Mouse (Mus musculus): ENCODE results near the gene Krtap10-10. TPM values are rescaled to one million over a fixed set of nuclear protein-coding genes. Genes with fewer than 3 reads are reported as not detected.

Krtap10-10 gene
- total RNA-seq, 2 experiments from 2014 or later = not detected

- no peak for DNase-seq (ENCODE audit: low spot score in 2 of 2)
Measured at GRCm38 (mm10) chr10:77864762-77865143, 29.0 kb downstream of the Krtap10-10 start.

- no peak for DNase-seq (ENCODE audit: low spot score in 2 of 2)
Measured at GRCm38 (mm10) chr10:77867546-77867945, 31.8 kb downstream of the Krtap10-10 start.

GRCm38 (mm10) chr10:77869651-77870050 is 33.9 kb downstream of the Krtap10-10 start:
- DNase-seq (ENCODE audit: low spot score in 2 of 2) = no peak

DNA sequence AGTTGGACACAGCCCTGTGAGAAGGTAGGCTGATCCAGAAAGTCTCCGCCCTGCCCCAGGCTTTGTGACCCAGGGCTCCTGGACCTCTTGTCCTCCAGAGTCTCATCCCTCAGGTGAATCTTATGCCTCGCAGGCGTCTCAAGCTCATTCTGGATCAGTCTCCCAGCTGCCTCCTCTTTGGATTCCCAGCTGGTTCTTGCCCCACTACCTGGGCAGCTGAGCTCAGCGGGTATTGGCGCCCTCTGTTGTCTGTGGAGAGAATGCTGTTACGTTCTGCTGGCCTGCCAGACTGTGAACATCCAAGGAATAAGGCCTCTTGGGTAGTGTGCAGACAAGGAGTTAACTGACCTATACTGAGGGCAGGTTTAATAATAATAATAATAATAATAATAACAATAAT is 43.2 kb downstream of the Krtap10-10 start:
- peak; percentile 46 to 56 for DNase-seq (ENCODE audit: low spot score in 2 of 2)

- DNase-seq (ENCODE audit: low spot score in 2 of 2) = no peak
Measured at GRCm38 (mm10) chr10:77880305-77880704, 44.6 kb downstream of the Krtap10-10 start.

DNA sequence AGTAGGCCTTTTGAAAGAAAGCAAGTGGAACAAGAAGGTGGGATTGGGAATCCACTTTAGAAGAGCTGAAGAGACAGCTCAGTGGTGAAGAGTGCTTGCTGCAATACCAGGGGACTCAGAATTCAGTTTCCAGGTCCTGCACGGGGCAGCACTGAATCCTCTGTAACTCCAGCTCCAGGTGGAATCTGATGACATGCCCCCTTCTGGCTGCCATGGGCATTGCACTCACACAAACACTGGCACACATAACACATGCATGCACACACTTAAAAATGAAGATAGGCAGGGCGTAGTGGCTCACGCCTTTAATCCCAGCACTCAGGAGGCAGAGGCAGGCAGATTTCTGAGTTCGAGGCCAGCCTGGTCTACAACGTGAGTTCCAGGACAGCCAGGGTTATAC is 46.8 kb downstream of the Krtap10-10 start:
- no peak for DNase-seq (ENCODE audit: low spot score in 2 of 2)

GRCm38 (mm10) chr10:77886007-77886747 is 50.4 kb downstream of the Krtap10-10 start:
- DNase-seq (ENCODE audit: low spot score in 2 of 2) = no peak

Other genes with a start within 250 kb of the Krtap10-10 start
- 100 to 1,000 TPM; 165 to 172 TPM for gene Sumo3, start 229.8 kb upstream of the Krtap10-10 start, total RNA-seq (2021)
- gene Gm49325, start 229.8 kb upstream of the Krtap10-10 start, total RNA-seq (2021) = 10 to 100 TPM; 12.9 to 13.0 TPM
- 10 to 100 TPM; 46.1 to 53.8 TPM for gene Ube2g2, start 213.7 kb upstream of the Krtap10-10 start, total RNA-seq (2021)
- under 1 TPM; 0.14 to 0.19 TPM for gene Tspear, start 149.4 kb upstream of the Krtap10-10 start, total RNA-seq (2021)
- gene Gm19402, start 145.2 kb upstream of the Krtap10-10 start, total RNA-seq (2021) = not detected
- not detected for gene Gm9508, start 138.7 kb upstream of the Krtap10-10 start, total RNA-seq (2021)
- not detected for gene Gm10272, start 129.3 kb upstream of the Krtap10-10 start, total RNA-seq (2021)
- gene Gm10024, start 124.5 kb upstream of the Krtap10-10 start, total RNA-seq (2021) = not detected
- not detected for gene Gm10142, start 120.1 kb upstream of the Krtap10-10 start, total RNA-seq (2021)
- gene Krtap12-1, start 115.3 kb upstream of the Krtap10-10 start, total RNA-seq (2021) = not detected
- gene Gm10100, start 109.5 kb upstream of the Krtap10-10 start, total RNA-seq (2021) = not detected
- not detected for gene Gm18596, start 93.3 kb upstream of the Krtap10-10 start, total RNA-seq (2021)
- not detected for gene Gm9736, start 84.6 kb upstream of the Krtap10-10 start, total RNA-seq (2021)
- not detected for gene Gm3233, start 76.3 kb upstream of the Krtap10-10 start, total RNA-seq (2021)
- not detected for gene Gm3238, start 64.6 kb upstream of the Krtap10-10 start, total RNA-seq (2021)
- not detected for gene Gm7138, start 59.0 kb upstream of the Krtap10-10 start, total RNA-seq (2021)
- not detected for gene Gm3250, start 53.4 kb upstream of the Krtap10-10 start, total RNA-seq (2021)
- not detected for gene Gm7137, start 47.7 kb upstream of the Krtap10-10 start, total RNA-seq (2021)
- gene Gm9639, start 40.9 kb upstream of the Krtap10-10 start, total RNA-seq (2021) = not detected
- not detected for gene Gm19668, start 36.8 kb upstream of the Krtap10-10 start, total RNA-seq (2021)
- not detected for gene Gm9507, start 24.1 kb upstream of the Krtap10-10 start, total RNA-seq (2021)
- not detected for gene Gm2696, start 21.3 kb upstream of the Krtap10-10 start, total RNA-seq (2021)
- not detected for gene Krtap10-4, start 8.9 kb upstream of the Krtap10-10 start, total RNA-seq (2021)
- gene Gm36176, start 10.9 kb downstream of the Krtap10-10 start, total RNA-seq (2021) = not detected
- gene Gm10318, start 16.9 kb downstream of the Krtap10-10 start, total RNA-seq (2021) = not detected
- gene Gm3285, start 26.0 kb downstream of the Krtap10-10 start, total RNA-seq (2021) = not detected
- gene Lrrc3, start 66.6 kb downstream of the Krtap10-10 start, total RNA-seq (2021) = 10 to 100 TPM in 1 of 2 experiments, 1 to 10 TPM in 1; 9.8 to 10.1 TPM
- gene Trpm2, start 134.6 kb downstream of the Krtap10-10 start, total RNA-seq (2021) = 10 to 100 TPM; 47.5 to 51.9 TPM
- 10 to 100 TPM; 33.9 to 36.1 TPM for gene 1810043G02Rik, start 142.6 kb downstream of the Krtap10-10 start, total RNA-seq (2021)
- 100 to 1,000 TPM; 147 TPM for gene Pfkl, start 174.1 kb downstream of the Krtap10-10 start, total RNA-seq (2021)
- gene Dnmt3l, start 206.0 kb downstream of the Krtap10-10 start, total RNA-seq (2021) = not detected
- under 1 TPM in 1 of 2 experiments, not detected in 1; 0.28 TPM for gene Aire, start 207.7 kb downstream of the Krtap10-10 start, total RNA-seq (2021)
- 1 to 10 TPM; 2.5 to 3.1 TPM for gene Icosl, start 233.4 kb downstream of the Krtap10-10 start, total RNA-seq (2021)